ENCODE assay signal across 8 mouse cellular contexts in the genomic region with DNA sequence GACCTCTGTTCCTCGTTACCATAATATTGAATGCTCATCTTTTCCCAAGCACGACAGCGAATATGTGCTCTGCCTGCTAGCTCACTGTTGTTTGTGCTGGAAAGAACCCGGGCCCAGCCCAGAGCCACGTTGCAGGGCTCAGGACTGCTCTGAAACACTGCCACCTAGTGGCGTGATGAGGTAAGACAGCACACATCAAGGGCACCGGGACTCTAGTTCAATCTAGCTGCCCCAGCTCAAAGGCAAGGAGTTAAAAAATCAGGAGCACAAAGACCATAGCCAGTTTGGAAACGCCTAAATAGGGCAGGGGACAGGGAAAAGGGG. TPM values are rescaled to one million over a fixed set of nuclear protein-coding genes. Genes with fewer than 3 reads are reported as not detected.
A peak's percentile ranks its signal among the peaks of the same experiment; 100 is the strongest.
DNase-seq lines count a peak whose midpoint lies in the region; ATAC-seq and TF ChIP-seq lines count a peak whose summit lies in the region.

No protein-coding gene starts in this region.

- no peak overlapping the region for H3K9ac ChIP-seq in hindbrain, embryonic 12.5 days
- H3K9ac ChIP-seq in lung, postnatal 0 days (replicated peaks; ENCODE audit: low read depth) = no peak overlapping the region

- no peak overlapping the region for H3K4me3 ChIP-seq in hindbrain, embryonic 12.5 days
- H3K4me3 ChIP-seq in lung, postnatal 0 days (ENCODE audit: low read depth, low read length) = no peak overlapping the region

- DNase-seq in Muller cell, postnatal 12 days (ENCODE audit: inconsistent ontology term) = peak; percentile 67
- peak; percentile 77 for DNase-seq in cerebellum, adult 9-11 months
- DNase-seq in frontal cortex, postnatal 10 days (ENCODE audit: low spot score in 2 of 2) = peak; percentile 64 to 88
- DNase-seq in layer of hippocampus, postnatal 10 days (ENCODE audit: low spot score in 2 of 2) = peak; percentile 94 to 95
- DNase-seq in lung, postnatal 0 days (ENCODE audit: low spot score) = peak; percentile 87
- peak; percentile 82 for DNase-seq in ovary, postnatal 14 days (ENCODE audit: low spot score)
- DNase-seq in thymus, postnatal 10 days (ENCODE audit: low spot score in 2 of 2) = peak; percentile 90 to 96

- H3K27me3 ChIP-seq in hindbrain, embryonic 12.5 days = peaks cover 3% of the 10 kb centered on the region; the same call in 1 of the 2 replicates
- H3K27me3 ChIP-seq in lung, postnatal 0 days (replicated peaks; ENCODE audit: insufficient read depth, low read length) = no peaks in the 10 kb centered on the region

- ATAC-seq in hindbrain, embryonic 12.5 days (ENCODE audit: low FRiP score) = peak; percentile 62
- peak; percentile 71 for ATAC-seq in lung, postnatal 0 days

- peak; percentile 98 for TF ChIP-seq CTCF in lung, postnatal 0 days (IDR thresholded peaks at IDR 0.05)

- H3K4me1 ChIP-seq in hindbrain, embryonic 12.5 days = peaks cover 63% of the 10 kb centered on the region
- H3K4me1 ChIP-seq in lung, postnatal 0 days (ENCODE audit: insufficient read depth, low read depth, low read length) = no peaks in the 10 kb centered on the region

- no peaks in the 10 kb centered on the region for H3K9me3 ChIP-seq in hindbrain, embryonic 12.5 days (replicated peaks)
- no peaks in the 10 kb centered on the region for H3K9me3 ChIP-seq in lung, postnatal 0 days (ENCODE audit: low read length)

- H3K4me2 ChIP-seq in hindbrain, embryonic 12.5 days (replicated peaks) = peak overlapping the region; percentile 29; the same call in 1 of the 2 replicates
- no peak overlapping the region for H3K4me2 ChIP-seq in lung, postnatal 0 days (replicated peaks; ENCODE audit: low read depth, low read length)

- H3K27ac ChIP-seq in hindbrain, embryonic 12.5 days = peak overlapping the region; percentile 44
- H3K27ac ChIP-seq in lung, postnatal 0 days (ENCODE audit: low read length) = no peak overlapping the region

- WGBS in hindbrain, embryonic 12.5 days = 0% methylated on average over 8 of the region's 8 CpGs
- WGBS in lung, postnatal 0 days = 0% methylated on average over 8 of the region's 8 CpGs

- TF ChIP-seq EP300 in lung, postnatal 0 days (IDR thresholded peaks at IDR 0.05) = no peak

- no peaks in the 10 kb centered on the region for H3K36me3 ChIP-seq in hindbrain, embryonic 12.5 days
- no peaks in the 10 kb centered on the region for H3K36me3 ChIP-seq in lung, postnatal 0 days (ENCODE audit: insufficient read depth, low read length)

RNA-seq across cellular contexts. Expression of a gene that starts 35.7 kb away (rescaled TPM):
- 1.0 and 1.1 TPM in 2 replicates for polyA plus RNA-seq in hindbrain, embryonic 12.5 days (2016; fragmentation: Nextera tagmentation; extraction: Ambion mirVana)
- total RNA-seq in layer of hippocampus, postnatal 10 days (2021) = 1 to 10 TPM in 1 of 2 experiments, under 1 TPM in 1; 0.78 to 1.3 TPM
- 2.0 and 2.3 TPM in 2 replicates for polyA plus RNA-seq in lung, postnatal 0 days (2015; fragmentation: Nextera tagmentation; extraction: Ambion mirVana)
